Mouse (Mus musculus): ENCODE measurements around the gene Pde1c.

Gene Pde1c

GRCm38 (mm10) chr6:56098427-56098826, 470.5 kb downstream of the Pde1c start:
- DNase-seq (ENCODE audit: low spot score in 2 of 2), result no peak

GRCm38 (mm10) chr6:56076378-56076805, 492.5 kb downstream of the Pde1c start:
- no peak for DNase-seq (ENCODE audit: low spot score in 2 of 2)

GRCm38 (mm10) chr6:56068516-56068915, 500.4 kb downstream of the Pde1c start:
- no peak for DNase-seq (ENCODE audit: low spot score in 2 of 2)

GRCm38 (mm10) chr6:56066632-56067282, 502.1 kb downstream of the Pde1c start:
- no peak for DNase-seq (ENCODE audit: low spot score in 2 of 2)

GRCm38 (mm10) chr6:56063736-56064135, 505.2 kb downstream of the Pde1c start:
- no peak for DNase-seq (ENCODE audit: low spot score in 2 of 2)

DNA sequence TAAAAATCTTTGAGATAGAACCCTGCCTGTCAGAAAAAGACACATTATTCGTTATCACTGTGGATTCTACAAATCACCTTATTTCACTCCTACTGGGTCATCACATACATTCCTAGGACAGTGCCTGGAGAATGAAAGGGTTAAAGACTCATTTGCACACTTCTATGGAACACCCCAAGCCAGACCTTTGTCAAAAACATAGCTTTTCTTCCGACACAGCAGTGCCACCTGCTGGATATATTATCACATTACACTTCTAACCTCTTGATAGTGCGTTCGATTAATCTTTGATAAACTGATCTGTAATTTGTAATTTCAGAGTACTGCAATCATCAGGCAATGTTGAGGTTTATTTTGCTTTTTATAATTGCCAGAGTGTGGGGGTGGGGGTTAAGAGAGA, 519.8 kb downstream of the Pde1c start:
- no peak for DNase-seq (ENCODE audit: low spot score in 2 of 2)

DNA sequence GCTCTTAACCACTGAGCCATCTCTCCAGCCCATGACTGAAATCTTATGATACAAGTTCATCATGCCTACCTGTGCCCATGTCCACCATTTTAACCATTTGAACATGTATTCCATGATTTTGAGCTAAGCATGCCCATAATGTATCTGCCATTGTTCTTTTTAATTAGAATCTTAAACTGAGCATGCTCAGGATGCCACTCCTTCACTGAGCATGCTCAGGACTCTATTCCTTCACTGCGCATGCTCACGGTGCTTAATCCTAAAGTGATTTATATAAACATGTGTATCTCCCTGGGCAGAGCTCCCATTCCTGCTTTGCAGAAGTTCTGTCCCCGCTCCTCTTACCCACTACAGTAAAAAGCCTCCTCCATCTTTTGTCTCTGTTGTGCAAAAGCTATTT, 520.3 kb downstream of the Pde1c start:
- DNase-seq (ENCODE audit: low spot score in 2 of 2), result no peak

DNA sequence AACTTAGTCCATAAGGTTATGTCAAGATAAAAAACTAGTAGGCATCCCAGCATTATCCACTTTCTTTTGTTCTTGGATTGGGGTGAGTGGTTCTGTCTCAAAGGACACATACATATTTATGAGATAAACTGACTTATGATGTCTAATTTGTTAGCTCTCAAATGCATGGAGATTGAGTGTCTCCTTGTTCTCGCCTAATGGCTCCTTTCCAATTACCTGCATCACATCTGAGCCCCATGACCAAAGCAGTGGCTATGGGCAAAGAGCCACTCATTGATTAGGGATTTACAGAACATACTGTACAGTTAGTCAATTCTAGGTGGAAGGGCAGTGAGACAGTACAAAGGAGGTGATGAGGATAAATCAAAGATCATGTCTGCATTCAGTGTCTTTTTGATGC, 524.2 kb downstream of the Pde1c start:
- no peak for DNase-seq (ENCODE audit: low spot score in 2 of 2)

DNA sequence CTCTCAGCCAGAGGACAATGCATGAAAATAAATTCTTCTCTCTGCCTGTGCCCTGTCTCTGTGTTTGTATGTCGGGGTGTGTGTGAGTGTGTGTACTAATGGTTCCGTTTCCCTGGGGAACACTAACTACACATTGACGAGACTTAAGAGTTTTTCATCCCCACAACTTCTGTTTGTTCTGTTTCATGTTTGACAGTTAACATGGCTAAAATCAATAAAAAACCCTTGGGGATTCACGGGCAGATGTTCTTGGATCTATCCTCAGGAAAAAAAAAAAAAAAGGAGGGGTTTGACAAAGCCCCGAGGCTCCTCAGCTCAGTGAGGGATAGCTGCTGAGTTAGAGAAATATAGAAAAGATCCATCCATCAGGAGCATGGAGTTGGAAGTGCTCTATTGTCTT, 524.6 kb downstream of the Pde1c start:
- DNase-seq (ENCODE audit: low spot score in 2 of 2), result no peak

DNA sequence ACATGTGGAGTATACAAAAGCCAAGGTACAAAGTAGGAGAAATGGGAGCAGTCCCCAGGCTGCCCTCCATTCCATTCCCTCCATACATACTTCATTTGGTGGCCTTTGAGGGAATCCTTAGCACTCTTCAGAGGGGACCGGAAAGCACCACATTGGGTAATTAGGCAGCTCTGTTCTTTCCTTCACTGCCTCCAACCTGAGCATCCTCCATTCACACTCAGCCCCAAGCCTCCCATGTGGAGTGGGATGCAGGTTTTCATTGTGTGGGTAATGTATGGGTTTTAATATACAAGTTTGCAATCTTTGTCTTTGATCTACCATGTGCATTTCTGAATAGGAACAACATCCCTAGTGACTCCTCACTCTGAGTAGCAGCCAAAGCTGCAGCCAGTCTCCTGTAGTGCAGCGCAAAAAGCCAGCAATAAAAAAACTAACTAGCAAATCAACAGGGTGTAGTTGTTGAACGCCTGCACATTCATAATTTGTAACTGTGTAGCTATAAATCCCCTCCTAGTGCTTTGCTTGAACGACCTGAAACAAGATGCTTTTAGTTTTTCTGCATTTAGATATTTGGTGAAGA, 529.3 kb downstream of the Pde1c start:
- no peak for DNase-seq (ENCODE audit: low spot score in 2 of 2)

- DNase-seq (ENCODE audit: low spot score in 2 of 2), result no peak
Measured at GRCm38 (mm10) chr6:56035054-56035453, 533.8 kb downstream of the Pde1c start.

DNA sequence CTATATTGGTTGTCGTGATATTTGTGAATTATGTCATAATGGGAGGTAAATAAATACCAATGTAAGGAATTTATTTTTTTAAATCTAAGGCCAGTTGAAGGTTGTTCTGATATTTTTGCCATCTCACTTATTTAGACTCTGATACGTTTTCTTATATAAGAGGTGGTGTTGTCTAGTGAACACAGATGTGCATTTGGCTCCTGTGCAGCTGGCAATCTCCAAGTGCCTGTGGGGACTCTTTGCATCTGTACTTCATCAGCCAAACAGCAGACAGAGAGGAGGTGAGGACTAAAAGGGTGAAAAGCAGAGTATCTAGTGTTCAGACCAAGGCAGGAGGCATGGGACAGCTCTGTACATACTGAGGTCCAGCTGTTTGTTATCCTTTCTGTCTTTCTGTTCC, 536.7 kb downstream of the Pde1c start:
- no peak for DNase-seq (ENCODE audit: low spot score in 2 of 2)

- no peak for DNase-seq (ENCODE audit: low spot score in 2 of 2)
Measured at GRCm38 (mm10) chr6:56029986-56030385, 538.9 kb downstream of the Pde1c start.

DNA sequence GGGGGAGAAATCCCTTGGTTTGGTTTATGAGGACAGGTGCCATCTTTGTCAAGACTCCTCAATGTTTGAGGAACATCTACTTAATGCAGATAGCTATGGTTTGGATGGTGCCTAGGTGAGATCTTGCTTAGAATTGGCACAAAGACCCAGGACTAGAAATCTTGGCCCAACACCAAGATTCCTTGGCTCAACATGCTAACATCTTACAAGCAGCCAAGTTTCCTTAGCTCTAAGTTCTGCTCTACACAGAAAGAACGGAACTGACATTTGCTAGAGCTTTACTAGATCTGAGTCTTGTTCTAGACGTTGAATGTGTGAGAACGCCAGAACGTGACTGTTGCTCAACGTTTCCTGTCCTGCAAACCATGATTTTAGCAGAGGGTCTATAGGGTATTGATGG, 540.9 kb downstream of the Pde1c start:
- DNase-seq (ENCODE audit: low spot score in 2 of 2), result no peak

DNA sequence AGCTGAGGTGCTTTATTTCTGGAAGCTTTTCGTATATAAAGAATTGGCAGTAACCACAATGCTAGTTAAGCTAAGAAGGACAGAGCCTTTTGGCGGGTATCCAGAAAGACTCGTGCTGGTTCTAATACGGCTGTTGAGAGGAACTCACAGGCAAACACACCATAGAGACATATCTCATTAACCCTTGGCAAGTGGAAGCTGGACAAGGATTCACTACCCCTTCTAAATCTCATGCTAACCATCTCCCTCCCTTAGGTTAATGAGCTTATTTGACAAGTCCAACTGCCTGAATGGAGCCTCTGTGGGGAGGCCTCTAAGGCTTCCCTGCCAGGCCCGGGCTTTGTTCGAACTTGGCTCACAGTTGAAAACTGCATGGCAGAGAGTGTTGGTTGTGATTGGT, 541.6 kb downstream of the Pde1c start:
- no peak for DNase-seq (ENCODE audit: low spot score in 2 of 2)

DNA sequence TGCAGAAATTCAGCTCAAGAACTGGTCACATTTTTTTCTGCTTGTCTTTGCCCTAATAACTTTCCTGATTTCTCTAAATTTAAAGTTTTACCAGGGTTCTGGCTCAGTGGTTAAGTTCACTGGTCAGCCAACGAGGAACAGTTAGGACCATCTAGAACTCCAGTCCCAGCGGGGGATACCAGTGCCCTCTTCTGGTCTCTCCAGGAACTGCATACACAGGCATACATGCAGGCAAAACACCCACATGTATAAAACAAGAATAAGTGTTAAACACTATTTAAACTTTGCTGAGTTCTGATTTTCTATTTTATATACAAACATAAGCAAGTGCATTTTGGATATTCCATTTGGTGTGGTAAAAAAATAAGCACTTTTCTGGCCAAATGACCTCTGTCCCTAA, 543.4 kb downstream of the Pde1c start:
- DNase-seq (ENCODE audit: low spot score in 2 of 2), result no peak

All from thymus, postnatal 10 days (tissue).